Mouse (Mus musculus) mouse trophoblast stem cell (cell line): Measurements from ENCODE around the gene Mylk3.

Experiments
- in situ Hi-C, 2 experiments: fragments of 300-500 bp; cut with MseI, MboI; formaldehyde crosslinking; loops; 2 replicates in 1 of 2; 3 replicates in 1 of 2; pipeline ENCODE4 v1.15.1; 2025

Mylk3 gene

GRCm38 (mm10) chr8:85386205-85386604 lies at the start of gene Mylk3:
TSS of gene Mylk3 (minus strand) at chr8:85386345.
- in situ Hi-C loops: no loop called here

- in situ Hi-C loops: no loop called here
These were observed 49.6 kb upstream of the Mylk3 start for GRCm38 (mm10) chr8:85435736-85436135.

- in situ Hi-C loops: no loop called here
These were observed 48.7 kb upstream of the Mylk3 start for GRCm38 (mm10) chr8:85434817-85435216.

DNA sequence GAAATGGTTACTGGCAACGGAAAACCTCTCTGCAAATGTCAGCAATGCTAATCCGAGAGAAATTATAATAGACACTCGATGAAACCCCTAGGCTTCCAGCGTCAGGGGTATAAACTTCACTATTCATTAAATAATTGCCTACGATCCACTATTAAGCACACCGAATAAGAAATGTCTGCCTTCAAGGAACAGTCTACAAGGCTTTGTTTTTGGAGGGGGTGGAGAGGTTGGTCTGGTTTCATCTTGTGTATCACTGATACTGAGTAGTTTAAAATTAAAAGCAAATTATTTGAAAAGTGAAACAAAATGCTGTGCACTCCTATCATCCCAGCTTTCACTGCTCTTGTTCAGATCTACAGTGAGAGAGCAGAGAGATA lies 46.9 kb upstream of the Mylk3 start:
- in situ Hi-C loops: no loop called here

DNA sequence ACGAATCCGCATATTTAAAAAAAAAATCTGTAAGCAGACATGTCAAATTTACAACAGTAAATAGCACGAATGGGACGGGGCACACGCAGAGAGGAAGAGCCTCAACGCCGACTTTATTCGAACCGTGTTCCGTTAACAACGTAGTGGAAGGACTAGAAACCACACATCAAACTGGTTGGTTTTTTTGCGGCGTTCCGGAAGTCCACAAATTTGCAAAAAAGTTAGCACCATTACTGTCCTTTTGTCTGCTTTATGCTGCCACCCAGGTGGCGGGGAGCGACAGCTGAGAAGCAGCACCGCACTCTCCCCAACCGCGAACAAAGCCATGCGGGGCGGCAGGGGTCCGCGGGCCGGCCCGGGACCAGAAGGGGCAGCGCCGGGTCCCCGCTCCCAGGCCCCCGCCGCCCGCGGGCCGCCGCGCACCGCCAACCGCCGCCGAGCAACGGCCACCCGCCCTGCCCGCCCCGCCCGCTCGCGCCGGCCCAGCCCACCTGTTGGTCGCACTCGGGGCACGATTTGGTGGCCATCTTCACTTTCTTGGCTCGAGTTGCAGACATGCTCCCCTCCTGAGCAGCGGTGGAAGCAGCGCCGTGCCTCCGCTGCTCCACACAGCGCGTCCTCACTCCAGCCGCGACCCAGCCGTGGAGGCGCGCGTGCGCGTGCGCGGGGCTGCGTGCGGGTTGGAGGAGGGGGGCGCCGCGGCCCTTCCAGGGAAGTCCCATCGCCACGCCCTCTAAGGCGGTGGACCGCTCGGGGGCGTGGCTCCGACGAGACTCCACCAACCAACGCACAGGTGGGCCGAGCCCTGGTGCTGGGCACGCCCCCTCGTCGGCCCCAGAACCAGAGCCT lies 46.2 kb upstream of the Mylk3 start, which contains the start of gene 4921524J17Rik:
Gene 4921524J17Rik (minus strand): TSS at position 666 of the 849 bp plus-strand sequence.
- in situ Hi-C loops: no loop called here

DNA sequence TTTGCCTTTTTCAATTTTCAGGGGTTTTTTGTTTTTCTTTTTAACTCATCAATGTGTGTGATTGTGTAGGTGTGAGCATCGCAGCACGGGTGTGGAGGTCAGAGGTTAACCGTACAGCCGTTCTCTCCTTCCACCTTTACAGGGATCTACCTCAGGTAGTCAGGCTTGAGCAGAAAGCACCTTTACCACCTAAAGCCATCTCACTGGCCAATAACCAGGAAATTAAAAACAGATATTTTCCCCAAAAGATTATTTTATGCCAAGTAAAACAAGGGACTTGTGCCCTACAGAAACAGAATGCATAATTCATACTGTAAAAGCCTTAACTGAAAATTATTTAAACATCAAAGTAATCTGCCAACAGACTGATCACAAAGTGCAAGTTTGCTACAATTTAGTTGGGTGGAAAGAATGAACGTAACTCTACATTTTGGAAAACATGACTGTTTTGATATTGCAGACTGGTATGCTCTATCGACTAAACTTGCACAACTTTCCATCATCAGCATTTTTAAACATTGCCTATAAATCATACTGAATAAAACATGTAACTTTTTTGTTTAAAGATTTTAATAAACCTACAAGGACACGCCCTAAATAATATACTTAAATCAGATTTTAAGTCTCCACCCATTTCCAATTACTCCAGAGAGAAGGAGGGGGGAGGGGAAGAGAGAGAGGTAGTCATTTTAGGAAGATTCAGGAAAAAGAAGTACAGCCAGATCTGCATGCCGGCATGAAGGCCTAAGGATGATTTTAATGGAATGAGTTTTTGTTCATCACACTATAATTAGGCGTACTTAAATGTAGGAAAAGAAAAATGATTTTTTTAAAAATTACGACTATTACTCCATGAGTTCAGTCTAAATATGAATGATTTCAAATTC lies 45.4 kb upstream of the Mylk3 start:
- in situ Hi-C loops: no loop called here

DNA sequence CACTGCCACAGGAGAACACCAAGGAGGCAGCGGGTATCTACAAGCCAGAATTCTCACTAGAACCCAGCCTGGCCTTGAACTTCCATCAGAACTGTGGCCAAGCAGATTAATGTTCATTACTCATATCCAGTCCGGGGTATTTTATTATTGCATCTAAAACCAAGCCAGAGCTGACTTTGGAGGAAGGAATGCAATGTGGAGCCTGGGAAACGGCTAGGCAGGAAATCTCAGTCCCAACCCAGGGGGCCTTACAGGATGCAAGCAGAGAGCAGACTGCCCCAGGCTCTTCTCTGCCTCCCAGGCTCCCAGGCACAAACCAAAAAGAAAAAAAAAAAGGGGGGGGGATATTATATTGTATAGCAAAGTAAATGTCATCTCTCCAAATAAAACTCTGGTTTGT lies 44.7 kb upstream of the Mylk3 start:
- in situ Hi-C loops: no loop called here

DNA sequence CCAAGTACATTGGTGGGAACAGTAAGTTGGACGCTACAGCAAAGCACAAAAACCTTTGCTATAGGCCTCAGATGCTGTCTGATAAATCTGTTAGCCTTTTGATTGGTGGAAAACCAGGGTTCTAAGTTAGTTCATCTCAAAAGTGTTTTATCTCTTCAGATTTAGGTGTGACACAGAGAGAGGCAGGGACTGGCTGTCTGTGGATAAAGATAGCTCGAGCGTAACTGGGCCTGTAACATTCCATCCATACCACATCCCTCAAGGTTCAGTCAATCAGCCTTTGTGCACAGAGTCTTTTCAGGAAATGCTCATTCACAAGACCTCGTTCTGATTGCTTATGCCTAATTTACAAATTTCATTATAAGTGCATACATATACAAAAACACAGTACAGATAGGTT lies 43.1 kb upstream of the Mylk3 start:
- in situ Hi-C loops: no loop called here

GRCm38 (mm10) chr8:85427026-85427425 lies 40.9 kb upstream of the Mylk3 start:
- in situ Hi-C loops: no loop called here

GRCm38 (mm10) chr8:85421329-85421728 lies 35.2 kb upstream of the Mylk3 start:
- in situ Hi-C loops: no loop called here

- in situ Hi-C loops: no loop called here
These were observed 22.4 kb upstream of the Mylk3 start for GRCm38 (mm10) chr8:85408526-85408925.

DNA sequence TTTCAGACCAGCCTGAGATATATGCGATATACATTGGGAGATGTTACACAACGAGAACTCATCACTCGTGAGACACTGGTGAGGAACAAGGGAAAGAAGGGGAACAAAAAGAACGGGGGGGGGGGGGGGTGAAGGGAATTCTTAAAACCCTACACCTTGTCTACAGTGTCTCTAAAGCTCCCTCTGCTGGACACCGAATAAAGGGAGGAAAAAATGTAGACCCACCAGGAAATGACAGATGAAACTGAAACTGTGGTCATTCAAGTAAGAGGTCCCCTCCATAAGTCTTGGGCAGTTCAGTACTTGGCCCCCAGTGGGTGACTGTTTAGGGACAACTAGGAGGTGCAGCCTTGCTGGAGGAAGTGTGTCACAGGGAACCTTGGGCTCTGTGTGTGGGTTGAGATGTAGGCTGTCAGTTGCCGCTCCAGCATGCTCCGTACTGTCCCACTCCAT lies 21.9 kb upstream of the Mylk3 start:
- in situ Hi-C loops: no loop called here

DNA sequence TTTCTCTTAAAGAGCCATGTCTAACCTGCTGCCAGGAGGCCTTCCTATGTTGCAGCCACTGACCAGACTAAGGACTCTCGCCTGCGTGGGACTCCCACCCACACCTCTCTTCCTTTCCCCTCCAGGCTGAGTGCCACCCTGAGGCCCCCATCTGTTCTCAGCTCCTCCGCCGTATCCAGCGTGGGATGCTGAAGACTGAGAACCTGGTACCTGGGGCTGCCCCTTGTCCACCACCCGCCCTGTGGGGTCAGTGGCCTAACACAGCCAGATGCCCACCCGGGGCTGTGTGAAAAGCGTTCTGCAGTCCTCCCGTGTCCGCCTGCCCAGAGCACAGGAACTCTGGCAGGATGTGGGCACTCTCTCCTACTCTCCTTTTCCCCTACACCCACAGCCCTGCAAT lies 19.8 kb upstream of the Mylk3 start:
- in situ Hi-C loops: no loop called here

- in situ Hi-C loops: no loop called here
These were observed 19.3 kb upstream of the Mylk3 start for GRCm38 (mm10) chr8:85405418-85405817.

GRCm38 (mm10) chr8:85398548-85398947 lies 12.4 kb upstream of the Mylk3 start:
- in situ Hi-C loops: loop anchor here (5.0 kb wide), 2 partner anchors 76 to 86 kb away; no protein-coding TSS in a partner anchor

GRCm38 (mm10) chr8:85397508-85397907 lies 11.4 kb upstream of the Mylk3 start:
- in situ Hi-C loops: loop anchor here (5.0 kb wide), 2 partner anchors 75 to 85 kb away; no protein-coding TSS in a partner anchor

- in situ Hi-C loops: loop anchor here (5.0 kb wide), 2 partner anchors 74 to 84 kb away; no protein-coding TSS in a partner anchor
These were observed 10.4 kb upstream of the Mylk3 start for GRCm38 (mm10) chr8:85396432-85397079.

DNA sequence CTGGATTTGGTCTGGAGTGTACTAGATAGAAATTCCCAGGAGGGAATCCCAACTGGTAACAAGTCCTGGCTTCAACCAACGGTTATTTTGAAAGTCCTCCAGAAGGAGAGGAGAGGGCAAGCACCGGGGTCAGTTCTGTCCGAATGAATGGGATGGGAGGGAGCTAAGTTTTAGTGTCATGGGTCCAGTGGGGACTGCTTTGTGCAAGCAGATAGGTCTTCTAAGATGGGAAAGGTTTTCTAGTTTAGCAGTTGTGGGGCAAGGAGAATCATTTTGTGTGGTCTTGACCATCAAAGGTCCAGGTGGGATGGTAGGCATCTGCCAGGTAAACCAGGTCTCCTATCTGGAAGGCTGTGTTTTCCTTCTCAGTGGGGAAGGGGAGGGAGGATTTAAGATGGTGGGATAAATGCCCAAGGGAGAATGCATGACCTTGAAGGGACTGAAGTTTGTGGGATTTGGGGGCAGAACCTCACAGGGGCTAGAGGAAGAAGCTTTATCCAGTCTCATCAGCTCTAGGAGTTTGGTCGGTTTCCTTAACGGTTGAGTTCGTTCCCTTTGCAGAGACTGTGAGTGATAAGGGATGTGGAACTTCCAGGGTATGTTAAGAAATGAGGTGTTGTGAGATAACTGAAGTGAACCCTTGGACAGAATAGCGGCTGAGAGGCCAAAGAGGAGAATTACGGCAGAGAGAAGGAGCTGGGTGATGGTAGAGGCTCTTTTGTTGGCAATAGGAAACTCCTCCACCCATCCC lies 9.7 kb upstream of the Mylk3 start:
- in situ Hi-C loops: loop anchor here (5.0 kb wide), 2 partner anchors 74 to 84 kb away; no protein-coding TSS in a partner anchor

DNA sequence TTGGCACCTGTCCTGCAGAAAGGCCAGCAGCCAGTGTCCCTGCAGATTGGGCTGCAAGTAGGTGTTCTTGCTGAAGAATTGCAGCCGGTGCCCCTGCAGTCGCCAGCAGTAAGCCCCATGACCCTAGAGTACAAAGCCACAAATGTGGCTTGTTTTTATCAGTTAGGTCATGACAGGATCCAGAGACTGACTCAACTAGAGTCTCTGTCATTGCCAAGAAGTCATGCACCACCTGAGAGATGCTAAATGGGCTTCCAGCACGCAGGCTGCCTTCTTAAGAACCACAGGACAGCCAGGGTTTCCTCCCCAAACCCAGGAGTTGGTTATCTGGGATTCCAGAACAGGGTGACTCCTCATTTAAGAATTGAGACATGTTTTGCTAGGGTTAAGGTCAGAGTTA lies 8.9 kb upstream of the Mylk3 start:
- in situ Hi-C loops: loop anchor here (5.0 kb wide), 2 partner anchors 73 to 83 kb away; no protein-coding TSS in a partner anchor

DNA sequence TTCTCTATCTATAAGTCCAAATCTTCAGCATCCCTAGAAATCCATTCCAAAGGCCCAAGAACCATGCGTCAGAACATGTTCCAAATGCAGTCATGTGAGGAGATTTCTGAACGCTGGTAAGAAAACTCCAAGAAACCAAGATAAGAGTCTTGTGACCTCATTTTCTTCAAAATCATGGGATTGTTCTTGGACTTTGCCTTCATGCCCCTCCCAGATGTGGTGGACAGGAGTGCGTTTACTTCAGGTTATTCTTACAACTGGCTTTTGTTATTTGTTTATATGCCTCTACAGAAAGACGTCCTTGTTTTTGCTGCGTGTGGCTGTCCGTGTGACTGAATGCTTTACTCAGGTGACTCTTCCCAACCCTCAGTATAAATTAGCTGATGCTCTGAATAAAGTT lies 7.1 kb upstream of the Mylk3 start:
- in situ Hi-C loops: no loop called here

DNA sequence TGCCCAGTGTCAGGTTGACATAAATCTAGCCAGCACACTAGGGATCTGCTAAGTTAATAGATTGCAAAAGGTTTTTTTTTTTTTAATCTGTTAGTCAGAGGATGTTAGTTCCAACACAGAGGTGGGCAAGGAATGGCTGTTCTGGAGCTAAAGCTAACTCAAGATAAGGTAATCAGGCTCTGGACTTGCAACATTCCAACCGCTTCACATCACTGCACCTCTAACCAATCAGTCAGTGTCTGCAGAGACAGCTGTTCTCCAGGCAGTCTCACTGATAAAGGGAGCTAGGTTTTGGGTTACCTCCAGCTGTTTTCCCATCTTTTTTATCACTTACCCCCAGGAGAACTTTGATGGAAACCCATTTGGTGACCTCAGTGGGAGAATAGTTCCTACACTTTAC lies 5.3 kb upstream of the Mylk3 start:
- in situ Hi-C loops: no loop called here
